Mouse (Mus musculus) liver, embryonic 16.5 days (tissue): ENCODE data around the gene Stum. TPM values are rescaled to one million over a fixed set of nuclear protein-coding genes. Genes with fewer than 3 reads are reported as not detected.
A peak's percentile ranks its signal among the peaks of the same experiment; 100 is the strongest.
"Not testable (repeated sequence)": the region's sequence is repeated elsewhere in the genome, so short reads cannot be mapped to it uniquely, and the experiment has no call there.

Experiments used
- ATAC-seq: fragments of 200-750 bp; cut with Nextera tagmentation; 2 replicates; pipeline ENCODE4 v1.8.0; 2017; ENCODE audit warnings: low read depth, mild to moderate bottlenecking, moderate number of reproducible peaks, moderate library complexity
- H3K27ac ChIP-seq: fragments of 300-500 bp; sonication (generic); 2 replicates; pipeline ENCODE4 v1.5.1; 2014; ENCODE audit warnings: mild to moderate bottlenecking, low read length
- H3K27me3 ChIP-seq: fragments of 300-500 bp; sonication (generic); 2 replicates; pipeline ENCODE4 v1.6.1; 2014; ENCODE audit warnings: low read depth, low read length, mixed read lengths; ENCODE audit not compliant: control insufficient read depth, insufficient read depth
- H3K36me3 ChIP-seq: fragments of 300-500 bp; sonication (generic); 2 replicates; pipeline ENCODE4 v1.6.1; 2014; ENCODE audit warnings: mild to moderate bottlenecking; ENCODE audit not compliant: control insufficient read depth, insufficient read depth
- H3K4me1 ChIP-seq: fragments of 300-500 bp; sonication (generic); 2 replicates; pipeline ENCODE4 v1.6.1; 2014; ENCODE audit warnings: low read depth, low read length, mixed read lengths; ENCODE audit not compliant: control insufficient read depth
- H3K4me2 ChIP-seq: fragments of 300-500 bp; sonication (generic); 2 replicates; pipeline ENCODE4 v1.6.1; 2014; ENCODE audit warnings: low read depth, low read length, mixed read lengths
- H3K4me3 ChIP-seq: fragments of 300-500 bp; sonication (generic); 2 replicates; pipeline ENCODE4 v1.5.1; 2014; ENCODE audit warnings: low read depth, mild to moderate bottlenecking, low read length
- H3K9ac ChIP-seq: fragments of 300-500 bp; sonication (generic); 2 replicates; pipeline ENCODE4 v1.6.1; 2014; ENCODE audit warnings: low read depth, low read length
- H3K9me3 ChIP-seq: fragments of 300-500 bp; sonication (generic); replicated peaks from 2 replicates; pipeline ENCODE4 v1.6.1; 2016; ENCODE audit warnings: low read length; ENCODE audit not compliant: control insufficient read depth
- WGBS: fragments of 180-500 bp; shearing (Covaris S2); extraction: QIAGEN DNeasy Blood & Tissue Kit; methylation state at CpG from one replicate; pipeline ENCODE4 v1.1.7; 2014; ENCODE audit not compliant: insufficient replicate concordance; 5-methylcytosine and 5-hydroxymethylcytosine counted together
- polyA plus RNA-seq: library from polyadenylated mRNA; unstranded; fragments of >200 nt; fragmentation: Nextera tagmentation; extraction: Ambion mirVana; gene quantifications from 2 replicates; pipeline ENCODE4 v1.2.1, GENCODE M21; 2015

Gene Stum
- polyA plus RNA-seq, 1 experiment from 2014 or later = not detected

DNA sequence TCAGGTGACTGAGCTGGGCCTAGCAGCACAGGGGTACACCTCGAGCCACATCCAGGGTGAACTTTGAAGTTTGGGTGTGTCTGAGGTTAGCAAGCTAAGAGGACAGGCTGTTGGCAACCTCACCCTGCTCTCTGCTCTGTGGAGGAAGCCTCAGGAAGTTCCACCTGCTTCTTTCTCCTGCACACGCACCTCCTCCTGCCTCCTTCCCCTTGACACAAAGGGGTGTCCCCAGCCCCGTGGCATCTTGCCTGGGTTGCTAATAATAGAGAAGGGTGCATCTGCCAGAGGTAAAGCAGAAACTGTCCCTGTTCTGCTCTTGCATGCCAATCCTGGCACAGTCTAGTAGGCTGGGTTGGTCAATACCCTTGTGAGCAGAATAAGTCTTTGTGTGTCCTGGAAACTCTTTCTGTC is 93.0 kb downstream of the Stum start:
- no peak overlapping the region for H3K4me2 ChIP-seq

GRCm38 (mm10) chr1:180389213-180389760 is 94.0 kb downstream of the Stum start:
- not testable (repeated sequence) for H3K27me3 ChIP-seq, H3K4me3 ChIP-seq, H3K9me3 ChIP-seq, H3K4me2 ChIP-seq, ATAC-seq, H3K36me3 ChIP-seq, H3K9ac ChIP-seq, H3K27ac ChIP-seq
- WGBS = 69% methylated on average over 11 of the region's 11 CpGs
- H3K4me1 ChIP-seq = peaks cover 11% of the 10 kb centered on the region

More for the DNA sequence above, 93.0 kb downstream of the Stum start:
- H3K4me1 ChIP-seq = peaks cover 11% of the 10 kb centered on the region
- no peaks in the 10 kb centered on the region for H3K9me3 ChIP-seq
- no peaks in the 10 kb centered on the region for H3K36me3 ChIP-seq
- WGBS = 36% methylated on average over 3 of the region's 3 CpGs
- H3K9ac ChIP-seq = no peak overlapping the region
- H3K27me3 ChIP-seq = no peaks in the 10 kb centered on the region
- no peak overlapping the region for H3K27ac ChIP-seq
- ATAC-seq = no peak
- H3K4me3 ChIP-seq = no peak overlapping the region

DNA sequence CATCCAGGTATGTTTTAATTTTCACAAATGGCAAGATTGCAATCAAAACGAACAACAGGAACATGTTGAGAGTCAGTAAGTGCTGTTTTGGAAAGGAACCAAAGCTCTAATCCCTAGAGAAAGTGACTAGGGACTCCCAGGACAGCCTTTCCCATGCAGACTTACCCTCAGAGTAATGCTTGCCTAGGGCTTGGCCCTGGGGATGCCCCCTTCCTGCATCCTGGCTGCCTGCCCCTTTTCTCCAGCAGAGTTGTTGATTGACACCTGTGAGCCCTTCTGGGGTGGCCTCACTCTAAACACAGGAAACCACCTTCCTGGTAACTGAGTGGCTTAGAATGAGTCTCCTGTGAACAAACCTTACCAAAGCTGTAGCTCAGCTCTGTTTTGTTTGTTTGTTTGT is 94.8 kb downstream of the Stum start:
- H3K27me3 ChIP-seq = no peaks in the 10 kb centered on the region
- no peak overlapping the region for H3K4me3 ChIP-seq
- H3K9me3 ChIP-seq = no peaks in the 10 kb centered on the region
- H3K9ac ChIP-seq = no peak overlapping the region
- H3K4me1 ChIP-seq = peaks cover 11% of the 10 kb centered on the region
- H3K4me2 ChIP-seq = no peak overlapping the region
- no peak for ATAC-seq
- no peaks in the 10 kb centered on the region for H3K36me3 ChIP-seq
- no peak overlapping the region for H3K27ac ChIP-seq
- WGBS = 26% methylated on average over 1 of the region's 1 CpGs

DNA sequence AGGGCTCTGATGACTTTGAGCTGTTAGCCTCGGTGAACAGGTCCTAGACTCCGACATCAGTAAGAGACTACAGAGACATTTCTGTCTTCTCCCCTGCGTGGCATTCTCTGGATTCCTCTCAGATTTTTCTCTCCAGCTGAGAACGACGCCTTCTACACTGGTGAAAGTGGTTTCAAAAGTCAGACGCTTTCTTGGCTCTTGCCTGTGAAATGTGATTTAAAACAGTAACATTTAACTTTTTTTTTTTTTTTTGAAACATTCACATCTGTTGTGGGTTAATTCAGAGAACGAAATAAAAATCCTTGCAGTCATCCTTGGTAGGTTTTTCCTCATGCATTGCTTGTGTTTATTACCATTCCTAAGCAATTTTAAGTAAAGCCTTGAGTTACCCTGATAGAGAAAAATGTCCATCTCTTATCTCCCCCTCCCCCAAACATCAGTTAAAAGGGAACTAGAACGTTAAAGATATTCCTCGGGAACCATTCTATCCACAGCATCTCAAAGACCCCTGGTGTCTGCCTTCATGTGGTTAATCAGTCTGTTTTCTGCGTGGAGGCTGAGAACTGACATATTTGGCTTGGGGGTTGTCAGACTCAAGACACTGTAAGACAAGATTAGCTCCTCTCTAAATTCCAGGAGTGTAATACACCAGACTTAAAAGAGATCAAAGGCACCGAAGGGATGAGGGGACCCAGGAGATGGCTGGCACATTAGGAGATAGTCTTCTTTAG is 95.4 kb downstream of the Stum start:
- Histone ChIP-seq H3K4me2 (peak overlapping the region; percentile 80), H3K4me3 (peak overlapping the region; percentile 51), H3K36me3 (no peaks in the 10 kb centered on the region), H3K27ac (peak overlapping the region; percentile 59; the same call in 1 of the 2 replicates), H3K9me3 (no peaks in the 10 kb centered on the region), H3K4me1 (peaks cover 11% of the 10 kb centered on the region), H3K9ac (peak overlapping the region; percentile 47), H3K27me3 (no peaks in the 10 kb centered on the region)
- WGBS = 9% methylated on average over 11 of the region's 11 CpGs
- no peak for ATAC-seq

- Histone ChIP-seq H3K27me3 (no peaks in the 10 kb centered on the region), H3K9me3 (no peaks in the 10 kb centered on the region), H3K27ac (peak overlapping the region; percentile 80), H3K9ac (peak overlapping the region; percentile 69), H3K4me3 (peak overlapping the region; percentile 65), H3K36me3 (no peaks in the 10 kb centered on the region), H3K4me2 (peak overlapping the region; percentile 80), H3K4me1 (peaks cover 11% of the 10 kb centered on the region)
- 2% methylated on average over 27 of the region's 27 CpGs for WGBS
- peak; percentile 99 for ATAC-seq
Observed at GRCm38 (mm10) chr1:180386951-180387749, 96.2 kb downstream of the Stum start.

DNA sequence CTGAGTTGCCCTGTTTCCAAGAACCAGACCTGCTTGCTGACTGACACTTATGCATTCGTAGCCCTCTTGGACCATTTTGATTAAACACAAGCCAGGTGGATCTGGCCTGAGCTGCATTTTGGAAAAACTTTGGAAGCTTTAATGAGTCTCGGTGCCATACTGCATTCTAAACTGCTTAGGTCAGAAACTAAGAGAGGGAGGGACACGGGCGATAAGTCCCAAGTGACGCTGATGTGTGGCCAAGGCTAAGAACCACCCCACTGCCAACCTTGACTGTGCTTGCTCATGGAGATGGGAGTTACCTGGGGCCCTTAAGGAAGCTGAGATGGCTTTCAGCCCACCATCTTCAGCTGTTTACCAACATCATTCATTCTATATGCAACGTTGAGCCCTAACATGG is 98.0 kb downstream of the Stum start:
- Histone ChIP-seq H3K36me3 (no peaks in the 10 kb centered on the region), H3K4me3 (no peak overlapping the region), H3K27me3 (no peaks in the 10 kb centered on the region), H3K9ac (no peak overlapping the region), H3K27ac (no peak overlapping the region), H3K4me2 (no peak overlapping the region), H3K4me1 (peaks cover 15% of the 10 kb centered on the region), H3K9me3 (no peaks in the 10 kb centered on the region)
- WGBS = 77% methylated on average over 6 of the region's 6 CpGs
- no peak for ATAC-seq

DNA sequence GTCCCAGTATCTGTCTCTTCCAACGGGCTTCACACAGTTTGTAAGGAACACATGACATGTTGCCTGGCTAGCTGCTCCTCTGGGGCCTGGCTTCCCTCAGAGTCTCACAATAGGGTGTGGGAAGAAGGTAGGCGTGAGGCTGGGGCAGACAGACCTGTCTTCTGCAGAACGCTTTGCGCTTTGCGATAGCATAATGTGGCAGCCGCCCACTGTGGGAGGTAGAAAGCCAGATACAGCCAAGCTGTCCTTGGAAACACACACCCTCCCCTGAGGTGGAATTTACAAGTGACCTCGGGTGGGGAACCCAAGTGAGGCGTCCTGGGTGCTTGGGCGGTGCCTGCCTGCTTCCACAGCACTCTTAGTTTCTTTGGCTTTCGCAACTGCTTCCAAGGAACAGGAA is 98.8 kb downstream of the Stum start:
- Histone ChIP-seq H3K4me3 (no peak overlapping the region), H3K9ac (no peak overlapping the region), H3K36me3 (no peaks in the 10 kb centered on the region), H3K4me1 (peaks cover 15% of the 10 kb centered on the region), H3K4me2 (no peak overlapping the region), H3K27me3 (no peaks in the 10 kb centered on the region), H3K9me3 (no peaks in the 10 kb centered on the region), H3K27ac (no peak overlapping the region)
- 64% methylated on average over 10 of the region's 10 CpGs for WGBS
- ATAC-seq = no peak

GRCm38 (mm10) chr1:180383884-180384283 is 99.4 kb downstream of the Stum start:
- H3K9ac ChIP-seq = no peak overlapping the region
- no peaks in the 10 kb centered on the region for H3K9me3 ChIP-seq
- WGBS = 78% methylated on average over 8 of the region's 8 CpGs
- no peak overlapping the region for H3K4me3 ChIP-seq
- H3K4me2 ChIP-seq = no peak overlapping the region
- H3K27ac ChIP-seq = no peak overlapping the region
- ATAC-seq = no peak
- H3K27me3 ChIP-seq = no peaks in the 10 kb centered on the region
- peaks cover 15% of the 10 kb centered on the region for H3K4me1 ChIP-seq
- no peaks in the 10 kb centered on the region for H3K36me3 ChIP-seq
